Mouse (Mus musculus): ENCODE measurements around the gene Itga9. TPM values are rescaled to one million over a fixed set of nuclear protein-coding genes. Genes with fewer than 3 reads are reported as not detected.
A peak's percentile ranks its signal among the peaks of the same experiment; 100 is the strongest.

The Itga9 gene
- total and polyA plus RNA-seq, 2 experiments from 2014 or later: 10.7 to 61.5 TPM

GRCm38 (mm10) chr9:118795304-118795703 is 188.8 kb downstream of the Itga9 start:
- Histone ChIP-seq H3K27ac (ENCODE audit: low read depth) (no peak overlapping the region), H3K36me3 (replicated peaks; ENCODE audit: control insufficient read depth, insufficient read depth, low read length) (no peaks in the 10 kb centered on the region), H3K27me3 (ENCODE audit: control insufficient read depth, insufficient read depth, low read length) (no peaks in the 10 kb centered on the region), H3K4me2 (ENCODE audit: low read depth, low read length) (no peak overlapping the region), H3K4me3 (ENCODE audit: low read depth, low read length) (no peak overlapping the region), H3K4me1 (ENCODE audit: control insufficient read depth, insufficient read depth) (no peaks in the 10 kb centered on the region), H3K9ac (replicated peaks; ENCODE audit: low read depth, low read length) (no peak overlapping the region), H3K9me3 (replicated peaks; ENCODE audit: control insufficient read depth, low read length) (no peaks in the 10 kb centered on the region)
- ATAC-seq (ENCODE audit: insufficient read depth, low read depth) (no peak), DNase-seq (ENCODE audit: low spot score) (no peak)
- no peak for TF ChIP-seq EP300 (IDR thresholded peaks at IDR 0.05; ENCODE audit: low read depth)
- no peak for TF ChIP-seq CTCF (IDR thresholded peaks at IDR 0.05; ENCODE audit: low read depth)
- WGBS: 71% methylated on average over 4 of the region's 4 CpGs

GRCm38 (mm10) chr9:118799105-118799504 is 192.6 kb downstream of the Itga9 start:
- peaks cover 12% of the 10 kb centered on the region; the same call in 1 of the 2 replicates for H3K4me1 ChIP-seq (ENCODE audit: control insufficient read depth, insufficient read depth)
- TF ChIP-seq EP300 (IDR thresholded peaks at IDR 0.05; ENCODE audit: low read depth) (no peak), CTCF (IDR thresholded peaks at IDR 0.05; ENCODE audit: low read depth) (no peak)
- H3K27ac ChIP-seq (ENCODE audit: low read depth): no peak overlapping the region
- DNase-seq (ENCODE audit: low spot score): peak; percentile 30
- no peaks in the 10 kb centered on the region for H3K9me3 ChIP-seq (replicated peaks; ENCODE audit: control insufficient read depth, low read length)
- H3K27me3 ChIP-seq (ENCODE audit: control insufficient read depth, insufficient read depth, low read length): no peaks in the 10 kb centered on the region
- no peak overlapping the region for H3K4me2 ChIP-seq (ENCODE audit: low read depth, low read length)
- no peak overlapping the region for H3K4me3 ChIP-seq (ENCODE audit: low read depth, low read length)
- no peak overlapping the region for H3K9ac ChIP-seq (replicated peaks; ENCODE audit: low read depth, low read length)
- ATAC-seq (ENCODE audit: insufficient read depth, low read depth): no peak; the same call in 1 of the 2 replicates
- no peaks in the 10 kb centered on the region for H3K36me3 ChIP-seq (replicated peaks; ENCODE audit: control insufficient read depth, insufficient read depth, low read length)
- 64% methylated on average over 7 of the region's 7 CpGs for WGBS

- no peak overlapping the region for H3K4me2 ChIP-seq (ENCODE audit: low read depth, low read length)
- no peak for TF ChIP-seq CTCF (IDR thresholded peaks at IDR 0.05; ENCODE audit: low read depth)
- TF ChIP-seq EP300 (IDR thresholded peaks at IDR 0.05; ENCODE audit: low read depth): 0 out of 2 replicates have a peak, but pooled peaks have one; percentile 42
- H3K9ac ChIP-seq (replicated peaks; ENCODE audit: low read depth, low read length): no peak overlapping the region
- H3K9me3 ChIP-seq (replicated peaks; ENCODE audit: control insufficient read depth, low read length): no peaks in the 10 kb centered on the region
- H3K27me3 ChIP-seq (ENCODE audit: control insufficient read depth, insufficient read depth, low read length): no peaks in the 10 kb centered on the region
- H3K36me3 ChIP-seq (replicated peaks; ENCODE audit: control insufficient read depth, insufficient read depth, low read length): no peaks in the 10 kb centered on the region
- WGBS: 66% methylated on average over 15 of the region's 15 CpGs
- H3K27ac ChIP-seq (ENCODE audit: low read depth): peak overlapping the region; percentile 64
- H3K4me1 ChIP-seq (ENCODE audit: control insufficient read depth, insufficient read depth): peaks cover 18% of the 10 kb centered on the region
- ATAC-seq (ENCODE audit: insufficient read depth, low read depth) (peak; percentile 45), DNase-seq (ENCODE audit: low spot score) (no peak)
- H3K4me3 ChIP-seq (ENCODE audit: low read depth, low read length): no peak overlapping the region
Observed at GRCm38 (mm10) chr9:118801176-118801909, 194.9 kb downstream of the Itga9 start.

GRCm38 (mm10) chr9:118801910-118802287 is 195.4 kb downstream of the Itga9 start:
- Histone ChIP-seq H3K9ac (replicated peaks; ENCODE audit: low read depth, low read length) (no peak overlapping the region), H3K27me3 (ENCODE audit: control insufficient read depth, insufficient read depth, low read length) (no peaks in the 10 kb centered on the region), H3K27ac (ENCODE audit: low read depth) (no peak overlapping the region), H3K4me1 (ENCODE audit: control insufficient read depth, insufficient read depth) (peaks cover 18% of the 10 kb centered on the region), H3K4me2 (ENCODE audit: low read depth, low read length) (no peak overlapping the region), H3K36me3 (replicated peaks; ENCODE audit: control insufficient read depth, insufficient read depth, low read length) (no peaks in the 10 kb centered on the region), H3K9me3 (replicated peaks; ENCODE audit: control insufficient read depth, low read length) (no peaks in the 10 kb centered on the region), H3K4me3 (ENCODE audit: low read depth, low read length) (no peak overlapping the region)
- no peak for TF ChIP-seq EP300 (IDR thresholded peaks at IDR 0.05; ENCODE audit: low read depth)
- no peak for TF ChIP-seq CTCF (IDR thresholded peaks at IDR 0.05; ENCODE audit: low read depth)
- ATAC-seq (ENCODE audit: insufficient read depth, low read depth) (no peak), DNase-seq (ENCODE audit: low spot score) (no peak)
- WGBS: 83% methylated on average over 8 of the region's 8 CpGs

- no peak overlapping the region for H3K9ac ChIP-seq (replicated peaks; ENCODE audit: low read depth, low read length)
- 91% methylated on average over 11 of the region's 11 CpGs for WGBS
- H3K27ac ChIP-seq (ENCODE audit: low read depth): no peak overlapping the region
- peaks cover 18% of the 10 kb centered on the region for H3K4me1 ChIP-seq (ENCODE audit: control insufficient read depth, insufficient read depth)
- no peak for TF ChIP-seq CTCF (IDR thresholded peaks at IDR 0.05; ENCODE audit: low read depth)
- TF ChIP-seq EP300 (IDR thresholded peaks at IDR 0.05; ENCODE audit: low read depth): no peak
- no peaks in the 10 kb centered on the region for H3K36me3 ChIP-seq (replicated peaks; ENCODE audit: control insufficient read depth, insufficient read depth, low read length)
- ATAC-seq (ENCODE audit: insufficient read depth, low read depth): no peak
- no peak overlapping the region for H3K4me3 ChIP-seq (ENCODE audit: low read depth, low read length)
- H3K27me3 ChIP-seq (ENCODE audit: control insufficient read depth, insufficient read depth, low read length): no peaks in the 10 kb centered on the region
- H3K4me2 ChIP-seq (ENCODE audit: low read depth, low read length): no peak overlapping the region
- DNase-seq (ENCODE audit: low spot score): no peak
- H3K9me3 ChIP-seq (replicated peaks; ENCODE audit: control insufficient read depth, low read length): no peaks in the 10 kb centered on the region
Observed at GRCm38 (mm10) chr9:118802380-118802779, 195.9 kb downstream of the Itga9 start.

GRCm38 (mm10) chr9:118805740-118806139 is 199.2 kb downstream of the Itga9 start:
- ATAC-seq (ENCODE audit: insufficient read depth, low read depth): no peak
- no peaks in the 10 kb centered on the region for H3K9me3 ChIP-seq (replicated peaks; ENCODE audit: control insufficient read depth, low read length)
- no peak overlapping the region for H3K27ac ChIP-seq (ENCODE audit: low read depth)
- H3K36me3 ChIP-seq (replicated peaks; ENCODE audit: control insufficient read depth, insufficient read depth, low read length): no peaks in the 10 kb centered on the region
- H3K27me3 ChIP-seq (ENCODE audit: control insufficient read depth, insufficient read depth, low read length): no peaks in the 10 kb centered on the region
- H3K4me2 ChIP-seq (ENCODE audit: low read depth, low read length): no peak overlapping the region
- H3K9ac ChIP-seq (replicated peaks; ENCODE audit: low read depth, low read length): no peak overlapping the region
- H3K4me3 ChIP-seq (ENCODE audit: low read depth, low read length): no peak overlapping the region
- no peak for DNase-seq (ENCODE audit: low spot score)
- 77% methylated on average over 6 of the region's 6 CpGs for WGBS
- TF ChIP-seq EP300 (IDR thresholded peaks at IDR 0.05; ENCODE audit: low read depth): no peak
- no peak for TF ChIP-seq CTCF (IDR thresholded peaks at IDR 0.05; ENCODE audit: low read depth)
- H3K4me1 ChIP-seq (ENCODE audit: control insufficient read depth, insufficient read depth): peaks cover 18% of the 10 kb centered on the region

Data from heart, postnatal 0 days (tissue).